Mouse (Mus musculus) gastrocnemius, postnatal 4 days (tissue): ENCODE results near the gene Eci1. TPM values are rescaled to one million over a fixed set of nuclear protein-coding genes. Genes with fewer than 3 reads are reported as not detected.
A peak's percentile ranks its signal among the peaks of the same experiment; 100 is the strongest.

Experiments
- DNase-seq, 2 experiments: peaks; one replicate each; pipeline ENCODE4 v3.0.0; 2021 to 2022; ENCODE audit warnings: low spot score in 2 of 2, mixed read lengths in 2 of 2
- total RNA-seq, 2 experiments: library from RNA; stranded (reverse); gene quantifications; 2 replicates each; pipeline ENCODE4 v1.2.3; 2021

Gene Eci1
- total RNA-seq, 2 experiments from 2014 or later = 117 to 133 TPM

DNA sequence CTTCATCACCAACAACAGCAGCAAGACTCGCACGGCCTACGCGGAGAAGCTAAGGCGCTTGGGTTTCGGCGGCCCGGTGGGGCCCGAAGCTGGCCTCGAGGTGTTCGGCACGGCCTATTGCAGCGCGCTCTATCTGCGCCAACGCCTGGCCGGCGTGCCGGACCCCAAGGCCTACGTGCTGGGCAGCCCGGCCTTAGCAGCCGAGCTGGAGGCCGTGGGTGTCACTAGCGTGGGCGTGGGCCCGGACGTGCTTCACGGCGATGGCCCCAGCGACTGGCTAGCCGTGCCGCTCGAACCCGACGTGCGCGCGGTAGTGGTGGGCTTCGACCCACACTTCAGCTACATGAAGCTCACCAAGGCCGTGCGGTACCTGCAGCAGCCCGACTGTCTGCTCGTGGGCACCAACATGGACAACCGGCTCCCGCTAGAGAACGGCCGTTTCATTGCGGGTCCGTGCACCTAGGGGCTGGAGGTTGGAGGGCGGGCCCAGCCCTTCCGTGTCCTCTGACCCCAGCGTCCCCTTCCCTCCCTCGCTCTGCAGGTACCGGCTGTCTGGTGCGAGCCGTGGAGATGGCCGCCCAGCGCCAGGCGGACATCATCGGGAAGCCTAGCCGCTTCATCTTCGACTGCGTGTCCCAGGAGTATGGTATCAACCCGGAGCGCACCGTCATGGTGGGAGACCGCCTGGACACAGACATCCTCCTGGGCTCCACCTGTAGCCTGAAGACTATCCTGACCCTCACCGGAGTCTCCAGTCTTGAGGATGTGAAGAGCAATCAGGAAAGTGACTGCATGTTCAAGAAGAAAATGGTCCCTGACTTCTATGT, 44.5 kb downstream of the Eci1 start:
- no peak for DNase-seq

- DNase-seq = peak in 1 of 2 experiments; percentile 32
Measured at GRCm38 (mm10) chr17:24472512-24472911, 46.1 kb downstream of the Eci1 start.

DNA sequence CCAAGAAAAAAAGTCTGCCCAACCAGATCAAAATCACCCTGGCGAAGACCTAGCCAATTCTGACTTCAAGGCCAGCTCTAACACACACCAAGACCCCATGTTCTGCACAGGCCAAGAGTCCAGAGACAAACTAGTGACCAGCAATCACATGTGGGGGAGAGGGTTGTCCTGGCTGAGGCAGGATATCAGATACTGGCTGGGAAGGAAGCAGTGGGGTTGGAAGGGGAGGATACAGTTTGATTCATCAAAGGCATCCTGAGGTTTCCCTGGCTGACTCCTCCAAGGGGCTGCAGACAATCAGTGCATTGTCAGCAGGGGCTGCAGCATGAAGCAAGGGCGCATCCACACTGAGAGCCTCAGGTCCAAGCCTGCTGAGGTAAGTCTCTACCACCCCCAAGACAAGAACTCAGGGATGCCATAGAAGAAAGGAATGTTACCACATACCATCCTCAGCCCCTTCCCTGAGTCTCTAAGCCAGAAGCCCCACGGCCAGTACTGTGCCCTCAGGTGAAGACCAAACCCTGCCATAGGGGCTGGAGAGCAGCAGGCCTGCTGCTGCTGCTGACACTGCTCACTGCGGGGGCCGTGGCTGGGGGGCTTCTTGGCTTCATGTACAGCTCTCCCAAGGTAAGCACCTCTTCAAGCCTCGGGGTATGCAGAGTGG, 47.3 kb downstream of the Eci1 start, which contains the start of gene Bricd5:
Bricd5 (plus strand) TSS at position 273 of the 664 bp plus-strand sequence.
- no peak for DNase-seq

DNA sequence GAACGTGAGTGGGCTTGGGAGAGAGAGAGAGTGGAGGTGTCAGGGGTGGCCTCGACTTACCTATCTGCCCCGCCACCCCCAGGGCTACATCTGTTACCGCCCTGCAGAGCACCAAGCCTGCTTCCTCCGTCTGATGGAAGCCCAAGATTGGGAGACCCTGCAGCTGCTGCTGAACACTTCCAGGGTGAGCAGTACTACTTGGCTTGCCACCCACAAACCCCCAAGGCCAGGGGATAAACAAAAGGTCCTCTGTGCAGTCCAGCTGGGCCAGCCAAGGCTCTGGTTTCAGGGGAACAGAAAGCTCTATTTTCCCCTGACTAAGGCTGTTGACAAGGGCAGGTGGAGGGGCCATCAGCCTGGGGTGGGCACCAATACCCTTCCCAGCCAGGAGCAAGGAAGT, 48.1 kb downstream of the Eci1 start:
- no peak for DNase-seq

- no peak for DNase-seq
Measured at GRCm38 (mm10) chr17:24475586-24475985, 49.1 kb downstream of the Eci1 start.

GRCm38 (mm10) chr17:24476022-24476776, 49.8 kb downstream of the Eci1 start:
- DNase-seq = no peak

DNA sequence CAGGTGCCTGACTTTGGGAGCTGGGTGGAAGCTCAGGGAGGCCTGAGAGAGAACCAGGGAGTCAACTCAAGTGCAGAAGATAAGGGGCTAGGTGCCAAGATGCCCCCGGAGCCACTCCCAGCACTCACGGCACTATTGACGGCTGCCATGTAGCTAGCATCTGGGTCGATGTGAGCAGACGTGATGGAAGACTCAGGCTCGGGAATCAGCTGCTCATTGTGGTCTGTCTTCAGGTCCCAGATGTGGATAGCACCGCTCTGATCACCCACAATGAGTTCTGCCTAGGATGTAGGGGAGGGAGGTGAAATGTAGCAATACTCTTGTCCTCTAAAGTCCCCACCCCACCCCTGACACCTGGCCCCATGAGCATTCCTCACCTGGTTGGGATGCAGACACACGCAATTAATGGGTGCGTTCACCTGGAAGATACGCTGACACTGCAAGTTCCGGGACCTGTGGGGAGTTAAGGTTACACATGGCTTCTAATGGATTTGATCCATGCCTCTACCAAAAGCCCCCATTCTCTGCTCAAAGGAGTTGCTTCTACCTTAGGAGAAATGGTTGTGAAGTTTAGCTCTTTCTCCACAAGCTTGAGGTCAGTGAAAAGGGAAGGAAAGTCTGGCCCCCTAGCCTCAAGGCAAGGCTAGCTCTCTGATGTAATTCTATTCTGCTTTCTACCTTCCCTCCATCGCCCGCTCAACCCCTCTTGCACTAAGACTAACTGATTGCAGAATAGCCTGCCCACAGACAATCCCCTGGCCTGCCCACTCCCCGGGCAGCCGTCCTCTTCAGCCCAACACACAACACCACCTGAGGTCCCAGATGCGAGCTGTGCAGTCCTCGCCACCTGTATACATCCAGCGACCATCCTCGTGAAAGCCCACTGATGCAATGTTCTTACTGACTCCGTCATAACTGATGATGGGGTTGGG, 50.9 kb downstream of the Eci1 start:
- no peak for DNase-seq

GRCm38 (mm10) chr17:24477985-24478600, 51.7 kb downstream of the Eci1 start:
- no peak for DNase-seq

GRCm38 (mm10) chr17:24478663-24479380, 52.4 kb downstream of the Eci1 start, which contains the start of gene Mlst8:
Mlst8 (minus strand) TSS chr17:24479078.
- peak; percentile 97 to 98 for DNase-seq

DNA sequence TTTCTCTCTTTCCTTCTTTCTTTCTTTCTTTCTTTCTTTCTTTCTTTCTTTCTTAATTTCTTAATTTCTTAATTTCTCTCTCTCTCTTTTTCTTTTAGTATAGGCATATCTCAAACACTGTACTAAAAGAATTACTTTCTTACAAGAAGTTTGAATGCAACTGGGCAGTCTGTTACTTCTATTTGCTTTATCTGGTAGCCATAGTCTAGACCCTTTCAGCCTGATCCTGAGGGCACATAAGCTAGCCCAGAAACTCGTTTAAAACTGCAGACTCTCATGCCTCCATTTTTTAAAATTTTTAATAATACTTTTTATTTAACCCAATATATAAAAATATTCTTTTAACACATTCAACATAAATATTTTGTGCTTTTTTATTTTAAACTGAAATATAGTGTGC, 53.0 kb downstream of the Eci1 start:
- DNase-seq = no peak

DNA sequence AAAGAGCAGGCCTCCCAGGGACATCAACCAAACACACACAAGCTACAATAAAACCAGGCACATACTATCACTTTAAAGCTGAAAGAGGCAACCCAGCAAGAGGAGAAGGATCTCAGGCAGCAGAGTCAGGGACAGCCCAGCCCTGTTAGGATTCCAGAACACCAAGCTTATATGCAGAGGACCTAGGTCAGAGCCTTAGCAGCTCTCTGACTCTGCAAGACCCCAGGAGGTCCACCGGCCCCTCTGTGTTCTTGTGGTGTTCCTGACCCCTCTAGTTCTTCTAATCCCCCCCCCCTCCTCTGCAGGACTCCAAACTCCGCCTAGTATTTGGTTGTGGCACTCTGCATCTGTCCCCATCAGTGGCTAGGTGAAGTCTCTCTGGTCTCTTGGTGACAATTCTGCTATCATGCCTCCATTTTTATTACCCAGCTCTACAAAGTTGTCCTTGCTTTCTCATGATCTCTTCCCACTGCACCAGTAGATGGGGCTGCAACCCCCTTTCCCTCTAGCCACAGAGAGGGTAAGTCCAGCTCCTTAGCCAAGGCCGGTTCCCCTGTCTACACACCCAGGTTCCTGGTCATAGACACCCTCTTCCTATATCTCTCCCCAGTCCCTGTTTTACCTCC, 53.9 kb downstream of the Eci1 start:
- no peak for DNase-seq

DNA sequence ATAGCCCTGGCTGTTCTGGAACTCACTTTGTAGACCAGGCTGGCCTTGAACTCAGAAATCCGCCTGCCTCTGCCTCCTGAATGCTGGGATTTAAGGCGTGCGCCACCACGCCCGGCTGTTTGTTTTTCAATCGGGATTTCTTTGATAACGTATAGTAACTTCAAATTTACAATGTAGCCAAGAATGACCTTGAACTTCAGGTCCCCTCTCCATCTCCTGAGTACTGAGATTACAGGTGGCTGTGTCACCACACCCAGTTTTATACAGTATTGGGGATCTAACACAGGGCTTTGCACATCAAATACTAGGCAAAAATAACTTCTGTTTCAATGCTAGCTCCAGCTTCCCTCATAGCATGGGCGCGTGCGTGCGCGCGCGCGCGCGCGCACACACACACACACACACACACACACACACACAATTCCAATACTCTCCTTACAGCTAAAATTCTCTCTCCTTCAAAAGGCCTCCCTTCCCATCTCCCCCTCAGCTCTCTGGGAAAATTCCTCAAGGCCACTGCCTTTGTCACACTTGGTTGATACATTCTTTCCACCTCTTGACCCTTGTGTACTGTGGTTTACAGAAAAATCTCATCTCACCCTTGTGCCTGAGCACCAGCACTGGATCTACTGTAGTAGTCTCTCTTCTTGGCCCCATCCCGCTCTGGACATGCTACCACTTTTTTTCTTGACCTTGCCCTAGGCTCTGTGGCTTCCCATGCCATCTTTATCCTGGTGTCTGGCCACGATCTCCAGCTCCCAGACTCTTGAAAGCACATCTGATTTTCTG, 54.8 kb downstream of the Eci1 start:
- DNase-seq = no peak

- no peak for DNase-seq
Measured at GRCm38 (mm10) chr17:24483495-24483894, 57.1 kb downstream of the Eci1 start.

- peak in 1 of 2 experiments; percentile 37 for DNase-seq
Measured at GRCm38 (mm10) chr17:24485090-24485860, 58.8 kb downstream of the Eci1 start.

GRCm38 (mm10) chr17:24488186-24488661, 61.8 kb downstream of the Eci1 start, which contains the start of gene Caskin1:
Caskin1 (plus strand) TSS chr17:24488601.
- DNase-seq = no peak

- peak in 1 of 2 experiments; percentile 40 for DNase-seq
Measured at GRCm38 (mm10) chr17:24488662-24489264, 62.3 kb downstream of the Eci1 start.
